Mouse (Mus musculus) cerebellum, adult 8-10 months (tissue): Measurements from ENCODE around the gene Tmem119.

Experiments
- DNase-seq: peaks from one replicate; pipeline ENCODE4 v3.0.0; 2022

Gene Tmem119

DNA sequence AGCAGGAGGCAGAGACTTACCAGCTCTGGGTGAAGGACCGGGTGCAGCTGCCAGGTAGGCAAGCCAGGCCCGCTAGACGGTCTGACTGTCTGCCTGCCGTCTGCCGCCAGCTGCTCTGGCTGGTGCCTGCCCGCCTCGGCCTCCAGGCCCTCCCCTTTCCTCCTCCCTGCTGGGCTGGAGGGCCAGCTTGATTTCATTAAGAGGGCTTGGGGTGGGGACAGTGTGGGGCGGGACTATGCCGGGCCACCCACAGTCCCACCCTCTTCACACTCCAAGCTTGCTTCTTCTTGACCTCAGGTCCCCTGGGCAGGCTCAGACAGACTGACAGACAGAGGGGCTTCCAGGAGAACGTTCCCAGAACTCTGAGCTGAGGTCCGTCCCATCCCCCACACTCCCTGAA, at the start of gene Tmem119:
Tmem119 (minus strand) TSS at position 237 of the 400 bp plus-strand sequence.
- DNase-seq, result no peak

DNA sequence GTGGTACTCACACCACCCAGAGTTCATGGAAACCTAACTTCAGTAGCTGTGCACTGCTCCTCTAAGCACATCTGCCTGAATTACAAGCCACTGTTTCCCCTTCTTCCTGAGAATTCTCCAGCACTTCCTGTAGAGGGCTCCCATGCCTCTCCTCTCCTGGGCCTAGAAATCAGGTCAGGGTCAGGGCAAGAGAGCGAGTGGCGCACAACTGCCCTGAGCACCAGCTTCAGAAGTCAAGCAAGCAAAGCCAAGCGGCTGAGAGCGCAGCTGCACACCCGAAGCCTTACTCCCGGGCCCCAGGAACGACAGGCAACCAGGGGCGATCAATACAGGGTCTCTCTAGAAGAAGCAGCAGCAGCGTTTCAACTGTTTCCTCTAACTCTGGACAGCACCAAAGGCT, 47.3 kb upstream of the Tmem119 start:
- no peak for DNase-seq

DNA sequence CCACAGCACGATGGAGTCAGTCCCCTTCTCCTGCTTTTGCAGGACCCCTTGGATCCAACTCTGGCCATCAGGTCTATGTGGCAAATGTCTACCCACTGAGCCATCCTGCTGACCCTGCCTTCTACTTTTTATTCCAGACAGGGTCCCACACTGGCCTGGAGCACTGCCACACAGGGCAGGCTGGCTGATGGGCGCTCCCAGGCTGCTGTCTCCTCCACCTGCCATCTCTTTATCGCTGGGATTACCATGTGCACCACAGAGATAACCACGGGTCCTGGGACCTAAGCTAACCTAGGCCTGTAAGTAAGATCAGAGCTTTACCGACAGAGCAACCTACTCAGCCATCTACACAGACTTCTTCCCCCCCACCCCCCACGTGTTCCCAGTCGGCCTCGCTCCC, 46.3 kb upstream of the Tmem119 start:
- no peak for DNase-seq

DNA sequence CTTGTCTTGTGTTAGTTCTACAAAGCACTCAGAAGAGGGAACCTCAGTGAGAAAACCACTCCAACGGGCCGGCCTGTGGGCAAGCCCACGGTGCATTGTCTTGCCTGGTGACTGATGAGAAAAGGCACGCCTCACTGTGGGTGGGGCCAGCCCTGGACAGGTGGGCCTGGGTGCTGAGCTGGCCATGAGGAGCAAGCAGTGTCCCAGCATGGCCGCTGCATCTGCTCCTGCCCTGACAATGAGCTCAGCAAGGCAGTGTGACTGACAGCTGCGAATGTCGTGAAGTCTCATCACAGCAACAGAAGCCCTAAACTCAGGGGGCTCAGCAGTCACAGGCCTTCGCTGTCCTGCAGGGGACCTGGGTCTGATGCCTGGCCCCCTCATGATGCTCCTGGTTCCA, 45.3 kb upstream of the Tmem119 start:
- DNase-seq, result no peak

DNA sequence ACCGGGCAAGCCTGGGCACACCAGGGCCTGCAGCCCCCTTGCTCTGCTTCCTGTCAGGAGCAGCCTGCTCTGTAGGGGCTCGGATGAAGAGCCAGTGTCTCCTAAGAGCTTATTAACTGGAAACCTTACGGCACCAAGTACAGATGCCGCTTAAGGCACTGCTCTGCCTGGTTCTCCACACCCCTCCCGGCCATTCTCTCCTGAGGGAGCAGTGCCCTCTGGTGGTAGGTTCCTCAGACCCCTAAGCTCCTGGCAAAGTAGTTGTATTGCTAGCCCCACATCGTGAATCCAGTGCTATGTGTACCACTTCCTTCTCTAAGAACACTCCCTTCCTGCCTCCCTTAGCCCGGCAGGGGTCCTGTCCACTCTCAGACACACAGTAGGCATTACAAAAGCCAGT, 44.4 kb upstream of the Tmem119 start:
- DNase-seq, result no peak

DNA sequence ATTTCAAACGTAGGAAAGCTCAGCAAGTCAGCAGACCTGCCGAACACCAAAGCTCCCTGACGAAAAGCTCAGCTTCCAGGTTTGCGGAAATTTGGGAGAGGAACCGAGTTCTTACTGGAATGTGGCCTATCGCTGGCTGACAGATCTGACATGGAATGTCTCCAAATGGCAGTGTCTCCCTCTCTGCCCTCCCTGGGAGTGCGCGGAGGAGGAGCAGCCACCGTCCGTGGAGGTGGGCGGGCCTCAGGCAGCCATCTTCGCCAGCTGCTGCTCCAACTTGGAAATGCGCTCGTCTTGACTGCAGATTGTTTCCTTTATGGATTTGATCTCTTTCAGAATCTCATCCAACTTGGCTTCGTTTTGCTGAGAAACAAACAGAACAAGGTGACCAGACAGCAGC, 43.8 kb upstream of the Tmem119 start:
- DNase-seq, result no peak

DNA sequence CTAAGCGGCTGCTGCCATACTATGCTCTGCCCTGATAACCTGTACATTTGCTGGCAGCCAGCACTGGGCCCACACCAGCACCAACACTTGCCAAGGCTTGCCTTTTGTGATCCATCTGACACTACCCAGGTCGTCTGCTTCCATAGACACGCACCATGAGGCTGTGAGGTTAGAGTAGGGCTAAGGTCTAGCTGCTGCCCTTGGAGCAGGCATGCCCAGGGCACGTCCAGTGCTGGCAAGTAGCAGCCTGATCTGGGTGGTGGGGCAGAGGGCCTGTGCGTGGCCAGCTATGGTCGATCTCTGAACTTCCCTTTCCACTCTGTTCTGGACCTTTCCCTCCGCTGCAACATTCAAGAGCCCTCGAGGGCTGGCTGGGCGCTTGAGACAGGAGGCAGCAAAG, 42.6 kb upstream of the Tmem119 start:
- no peak for DNase-seq

DNA sequence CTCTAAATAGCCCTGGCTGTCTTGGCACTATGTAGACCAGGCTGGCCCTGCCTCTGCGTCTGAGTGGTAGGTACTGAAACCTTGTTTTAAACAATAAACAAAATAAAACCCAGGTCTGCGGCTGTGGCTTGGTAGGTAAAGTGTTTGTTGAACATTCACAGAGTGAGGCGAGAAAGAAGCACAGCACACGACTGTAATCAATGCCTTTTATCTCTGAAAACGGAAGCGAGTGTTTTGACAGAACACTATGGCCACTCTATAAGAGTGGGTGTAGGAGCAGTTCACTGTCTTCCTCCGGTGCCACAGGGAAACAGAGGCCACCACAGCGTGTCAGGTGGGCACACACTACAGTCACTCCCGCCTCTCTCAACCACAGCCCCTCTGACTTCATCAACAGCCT, 41.9 kb upstream of the Tmem119 start:
- DNase-seq, result no peak

DNA sequence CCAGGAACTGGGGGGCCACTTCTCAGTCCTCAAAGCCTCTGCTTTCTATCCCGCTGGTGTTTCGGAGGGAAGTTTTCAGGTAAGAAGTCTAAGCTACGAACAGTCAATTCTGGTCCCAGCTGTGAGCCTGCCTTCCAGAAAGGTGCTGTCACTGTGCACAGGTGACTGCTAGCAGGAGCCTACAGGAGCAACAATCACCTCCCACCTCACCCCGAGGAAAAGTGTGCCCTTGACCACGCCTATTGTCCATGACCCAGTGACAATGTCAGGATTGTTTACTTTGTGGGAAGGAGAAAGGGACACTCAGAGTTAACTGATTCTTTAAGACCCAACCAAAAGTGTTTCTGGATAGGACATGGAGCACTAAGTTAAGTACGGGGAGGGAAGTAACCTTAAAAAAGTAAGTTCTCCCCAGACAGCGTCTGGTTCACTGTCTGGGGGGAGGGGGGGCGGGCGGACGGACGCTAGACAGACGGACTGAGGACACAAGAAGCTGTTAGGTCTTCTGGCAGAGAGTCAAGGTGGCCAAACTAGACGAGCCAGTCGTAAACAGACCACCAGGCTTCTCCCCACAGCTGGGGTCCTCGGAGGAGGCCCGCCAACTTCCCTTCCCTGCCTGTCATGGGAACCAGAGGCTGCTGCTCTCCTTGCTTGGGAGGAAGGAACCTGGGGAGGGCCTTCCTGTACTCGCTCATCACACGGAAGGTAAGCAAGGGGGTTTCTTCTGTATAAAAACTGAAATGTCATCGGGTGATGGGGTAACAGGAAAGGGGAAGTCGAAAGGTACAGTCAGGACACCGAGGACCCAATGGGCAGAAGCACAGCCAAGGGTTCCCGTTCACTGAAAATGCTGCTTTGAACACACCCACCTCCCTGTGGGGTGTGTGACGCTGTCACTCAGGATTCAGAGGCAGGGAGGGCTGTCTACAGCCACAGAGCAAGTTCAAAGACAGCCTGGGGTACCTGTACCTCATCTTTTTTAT, 41.2 kb upstream of the Tmem119 start:
- no peak for DNase-seq

DNA sequence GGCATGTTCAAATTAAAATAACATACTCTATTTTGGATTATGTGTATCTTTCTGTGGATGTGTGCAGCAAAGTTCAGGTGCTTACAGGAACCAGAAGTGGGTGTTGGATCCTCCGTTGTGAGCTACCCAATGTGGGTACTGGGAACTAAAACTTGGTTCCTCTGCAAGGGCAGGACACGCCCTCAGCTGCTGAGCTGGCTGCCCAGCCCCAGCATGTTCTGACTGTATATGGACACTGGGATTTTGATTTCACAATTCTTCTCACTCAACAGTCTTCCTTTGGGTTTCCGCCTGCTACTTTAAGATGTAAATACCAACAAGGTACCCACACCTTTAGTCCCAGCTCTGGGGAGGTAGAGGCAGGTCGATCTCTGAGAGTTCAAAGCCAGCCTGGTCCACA, 40.1 kb upstream of the Tmem119 start:
- DNase-seq, result no peak

DNA sequence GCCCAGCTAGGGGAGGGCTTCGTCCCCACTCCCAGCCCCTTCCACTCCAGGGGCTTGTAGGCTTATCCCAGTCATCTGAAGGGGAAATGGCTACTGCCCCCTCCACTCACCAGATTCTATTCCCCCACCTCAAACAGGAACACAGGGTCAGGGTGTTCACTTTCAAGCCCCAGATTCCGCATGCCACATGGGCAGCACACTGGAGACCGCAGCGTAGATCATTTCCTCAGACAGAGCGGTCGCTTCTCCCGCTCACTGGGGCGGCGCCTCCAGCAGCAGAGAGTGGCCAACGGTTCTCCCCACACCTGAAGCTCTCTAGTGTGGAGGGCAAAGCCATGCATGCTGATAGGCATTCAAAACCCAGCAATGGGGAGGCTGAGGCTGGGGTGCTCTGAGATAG, 36.6 kb upstream of the Tmem119 start:
- no peak for DNase-seq

DNA sequence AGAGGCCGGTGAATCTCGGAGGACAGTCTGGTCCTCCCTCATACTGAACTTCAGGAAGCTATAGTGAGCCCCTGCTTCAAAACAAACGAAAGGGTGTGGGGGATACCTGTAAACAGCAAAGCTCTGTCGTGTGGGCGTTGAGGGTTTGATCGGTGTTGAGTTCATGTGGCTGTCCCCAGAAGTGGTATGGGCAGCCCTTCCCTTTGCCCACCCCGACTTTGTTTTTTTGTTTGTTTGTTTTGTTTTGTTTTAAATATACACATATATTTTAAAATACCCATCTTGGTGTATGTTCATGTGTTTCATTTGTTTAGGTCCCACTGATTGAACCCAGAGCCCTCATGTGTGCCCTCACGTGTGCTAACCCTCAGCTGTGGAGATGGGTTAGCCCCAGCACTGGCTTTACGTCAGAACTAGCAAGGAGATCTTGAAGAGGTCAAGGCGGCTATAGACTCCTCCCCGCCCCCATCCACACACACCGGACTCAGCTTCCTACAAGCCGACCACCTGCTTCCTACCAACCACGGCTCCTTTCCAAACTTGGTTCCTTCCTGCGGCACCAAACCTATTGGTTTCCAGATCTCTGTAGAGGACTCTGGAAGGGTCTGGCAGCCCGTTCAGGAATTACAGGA, 33.1 kb upstream of the Tmem119 start:
- no peak for DNase-seq

DNA sequence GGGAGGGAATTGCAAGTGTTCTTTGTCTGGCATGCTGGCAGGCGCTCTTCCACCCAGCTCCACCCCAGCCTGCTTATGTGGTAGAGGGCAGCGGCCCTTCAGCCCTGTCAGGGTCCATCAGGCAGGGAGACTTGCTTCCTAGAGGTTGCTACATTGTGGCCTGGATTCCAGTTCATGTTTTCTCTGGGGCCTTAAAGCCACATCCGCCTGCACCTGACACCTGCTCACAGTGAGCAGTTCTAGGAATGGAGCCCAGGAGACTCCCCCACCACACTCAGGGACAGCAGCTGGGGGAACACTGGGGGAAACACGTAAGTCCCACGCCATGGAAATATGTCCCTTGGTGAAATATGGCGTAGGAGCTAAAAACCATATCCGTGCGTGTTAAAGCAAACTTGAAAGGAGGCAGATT, 32.2 kb upstream of the Tmem119 start, which contains the start of gene Selplg:
Selplg (minus strand) TSS at position 155 of the 412 bp plus-strand sequence.
- DNase-seq, result no peak

DNA sequence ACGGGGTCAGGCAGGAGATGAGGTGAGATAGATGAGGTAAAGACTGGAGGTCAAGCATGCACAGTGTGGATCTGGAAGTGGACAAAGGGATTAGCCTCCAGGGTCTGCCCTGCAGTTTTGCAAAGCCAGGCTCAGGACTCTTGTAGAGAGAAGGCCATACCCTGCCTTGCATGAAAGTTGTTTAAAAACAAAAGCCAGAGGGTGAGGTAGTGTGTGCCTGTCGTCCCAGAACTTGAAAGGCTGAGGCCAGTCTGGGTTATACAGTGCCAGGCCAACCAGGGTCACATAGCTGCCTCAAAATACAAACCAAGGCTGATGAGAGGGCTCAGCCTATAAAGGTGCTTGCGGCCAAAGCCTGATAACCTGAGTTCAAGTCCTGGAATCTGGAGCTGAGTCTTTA, 31.4 kb upstream of the Tmem119 start:
- no peak for DNase-seq

DNA sequence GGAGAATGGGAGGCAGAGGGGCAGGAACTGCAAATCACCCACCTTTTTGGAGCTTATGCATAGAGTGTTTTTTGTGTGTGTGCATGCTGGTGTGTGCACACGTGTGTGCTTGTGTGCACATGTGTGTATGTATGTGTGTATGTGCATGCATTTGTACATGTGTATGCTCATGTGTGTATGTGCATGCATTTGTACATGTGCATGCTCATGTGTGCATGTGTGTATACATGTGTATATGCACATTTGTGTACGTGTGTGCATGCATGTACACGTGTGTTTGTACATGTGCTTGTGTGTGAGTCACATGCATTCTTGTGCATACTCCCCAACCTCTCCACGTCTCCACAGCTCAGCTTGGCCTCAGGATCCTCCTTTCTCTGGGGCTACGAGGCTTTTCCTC, 30.5 kb upstream of the Tmem119 start:
- no peak for DNase-seq

DNA sequence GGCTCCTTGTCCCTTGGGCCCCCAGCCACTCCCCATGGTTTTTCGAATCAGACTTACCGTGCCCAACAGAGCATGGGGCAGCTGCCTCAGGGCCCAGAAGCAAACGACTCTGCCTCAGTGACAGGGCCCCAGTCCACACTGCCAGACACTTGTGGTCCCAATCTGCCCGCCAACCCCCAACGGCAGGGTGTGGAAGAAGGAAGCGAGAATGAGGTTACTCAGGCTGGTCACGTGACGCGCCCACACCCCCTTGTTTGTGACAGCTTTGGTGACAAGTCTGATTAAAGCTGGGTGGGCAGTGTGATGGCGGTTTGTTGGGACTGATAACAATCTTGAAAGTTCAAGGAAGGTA, 30.0 kb upstream of the Tmem119 start:
- no peak for DNase-seq

DNA sequence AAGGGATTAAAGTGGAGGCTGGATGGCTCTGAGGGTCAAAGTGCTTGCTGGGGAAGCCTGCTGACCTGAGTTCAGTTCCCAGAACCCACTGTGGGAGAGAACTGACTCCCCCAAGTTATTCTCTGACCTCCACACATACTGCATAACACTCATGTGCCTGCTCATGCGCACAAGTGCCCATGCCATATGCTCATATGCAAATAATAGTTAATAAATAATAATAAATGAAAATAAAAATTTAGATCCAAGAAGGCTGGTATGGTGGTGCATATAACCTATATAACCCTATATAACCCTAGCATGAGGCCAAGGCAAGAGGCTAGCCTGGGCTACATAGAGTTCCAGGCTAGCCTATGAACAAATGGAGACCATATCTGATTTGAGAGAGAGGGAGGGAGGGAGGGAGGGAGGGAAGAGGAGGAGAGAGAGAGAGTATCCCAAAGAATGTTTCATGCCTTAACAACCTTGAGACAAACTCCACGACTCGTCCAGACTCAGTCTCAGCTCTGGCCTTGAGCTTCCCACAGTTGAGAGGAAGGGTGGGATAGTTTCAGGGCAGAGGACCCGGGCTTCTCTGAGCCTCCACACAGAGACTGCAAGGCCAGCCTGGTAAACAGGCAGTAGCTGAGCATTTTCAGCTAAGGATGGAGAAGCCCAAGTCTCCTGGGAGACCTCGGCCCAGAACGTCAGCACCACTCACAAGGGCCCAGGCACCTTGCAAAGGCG, 29.4 kb upstream of the Tmem119 start:
- no peak for DNase-seq

DNA sequence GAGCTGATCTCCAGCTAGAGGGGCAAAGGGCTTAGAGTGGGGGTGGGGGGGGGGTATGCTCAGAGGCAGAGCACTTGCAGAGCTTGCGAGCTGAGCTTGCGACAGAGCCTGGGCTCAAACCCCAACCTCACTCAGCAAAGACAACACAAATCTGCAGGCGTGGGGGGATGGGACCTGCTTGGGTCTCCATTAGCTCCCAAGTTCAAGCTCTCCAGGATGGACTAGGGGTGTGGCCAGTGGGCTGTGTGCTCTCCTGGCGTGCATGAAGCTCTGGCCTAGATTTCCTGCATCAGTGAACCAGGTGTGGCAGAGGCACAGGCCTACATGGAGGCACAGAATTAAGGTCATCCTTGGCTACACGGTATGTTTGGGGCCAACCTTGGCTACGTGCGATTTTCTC, 28.2 kb upstream of the Tmem119 start:
- DNase-seq, result no peak

DNA sequence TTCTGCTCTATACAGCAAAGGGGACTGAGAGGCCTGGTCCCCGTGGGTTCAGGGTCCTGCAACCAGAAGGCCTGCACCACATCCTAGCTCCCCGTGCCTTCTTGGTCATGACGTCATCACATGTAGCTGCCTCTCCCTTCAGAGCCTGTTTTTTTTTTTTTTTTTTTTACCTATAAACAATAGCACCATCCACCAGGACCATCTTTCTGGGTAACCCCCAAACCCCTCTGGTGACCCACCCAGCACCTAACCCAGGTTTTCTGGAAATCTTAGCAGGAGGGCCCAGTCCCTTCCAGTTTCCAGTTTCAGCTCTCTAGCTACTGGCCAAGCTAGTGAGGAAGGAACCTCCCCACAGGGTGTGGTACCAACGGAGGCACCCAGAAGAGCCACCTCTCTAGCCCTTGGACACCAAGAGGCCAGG, 27.7 kb upstream of the Tmem119 start:
- no peak for DNase-seq

DNA sequence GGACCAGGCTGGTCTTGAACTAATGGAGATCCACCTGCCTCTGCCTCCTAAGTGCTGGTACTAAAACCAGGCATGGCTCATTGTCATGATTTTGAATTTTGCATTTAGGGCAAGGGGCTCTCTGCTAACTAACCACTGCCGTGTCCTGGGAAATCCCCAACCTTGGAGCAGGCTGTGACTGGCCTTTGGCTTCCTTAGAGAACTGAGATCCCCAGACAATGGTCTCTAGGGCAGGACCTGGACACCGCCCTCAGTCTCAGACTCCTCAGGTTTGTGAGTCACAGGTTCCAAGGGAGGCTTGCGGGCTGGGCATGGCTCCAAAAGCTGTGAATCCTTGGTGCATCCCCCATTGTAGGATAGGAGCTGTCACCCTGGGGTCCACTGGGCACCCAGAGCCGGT, 26.3 kb upstream of the Tmem119 start:
- DNase-seq, result no peak

DNA sequence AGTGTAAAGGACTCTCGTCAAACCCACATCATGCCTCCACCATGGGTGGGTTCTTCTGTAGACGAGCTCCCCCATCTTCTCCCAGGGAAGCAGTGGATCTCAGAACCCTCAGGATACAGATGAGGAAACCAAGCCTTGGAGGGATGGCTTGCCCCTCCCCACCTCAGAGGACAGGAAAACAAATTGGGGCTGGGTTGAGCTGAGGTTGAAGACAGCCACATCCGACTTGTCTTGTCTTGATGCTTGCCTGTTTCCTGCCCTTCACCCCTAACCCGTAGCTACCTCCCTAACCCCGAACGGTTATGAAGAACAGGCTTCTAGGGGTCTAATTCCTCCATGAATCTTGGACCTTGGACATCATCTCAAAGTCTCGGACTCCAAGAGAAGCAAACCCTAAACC, 25.2 kb upstream of the Tmem119 start:
- DNase-seq, result no peak

DNA sequence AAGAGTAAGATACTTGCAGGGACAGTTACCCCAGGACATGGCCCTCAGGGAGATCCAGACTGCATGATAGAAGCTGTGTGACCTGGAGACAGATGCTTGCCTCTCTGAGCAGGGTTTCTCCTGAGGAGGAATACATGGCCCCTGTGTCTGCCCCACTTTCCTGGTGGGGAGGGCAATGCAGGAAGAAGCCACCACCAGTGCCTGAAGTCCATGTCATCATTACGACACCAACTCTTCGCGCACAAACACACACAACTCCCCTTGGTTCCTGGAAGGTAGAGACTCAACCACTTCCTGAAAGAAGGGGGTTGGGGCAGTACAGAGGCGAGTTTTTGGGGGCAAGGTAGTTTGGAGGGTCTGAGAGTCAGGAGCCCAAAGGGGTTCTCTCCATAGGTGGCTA, 23.9 kb upstream of the Tmem119 start:
- DNase-seq, result no peak

DNA sequence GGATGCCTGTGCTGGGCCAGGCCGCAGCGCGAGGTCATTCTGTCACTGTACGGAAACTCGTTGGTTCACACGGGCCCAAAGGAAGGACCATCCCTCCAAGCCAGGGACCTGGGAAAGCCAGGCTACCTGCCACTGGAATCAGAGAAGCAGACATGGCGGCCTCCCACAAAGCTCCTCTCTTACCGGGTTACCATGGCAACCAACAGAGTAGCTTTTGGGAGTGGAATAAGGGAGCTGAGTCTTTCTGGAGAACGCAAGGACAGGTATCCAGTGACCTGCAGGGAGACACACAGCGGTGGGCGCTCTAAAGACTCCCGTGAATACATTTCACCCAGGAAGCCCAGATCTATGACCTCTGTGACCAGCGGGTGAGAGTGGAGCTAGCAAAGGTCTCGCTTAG, 18.3 kb upstream of the Tmem119 start:
- no peak for DNase-seq

DNA sequence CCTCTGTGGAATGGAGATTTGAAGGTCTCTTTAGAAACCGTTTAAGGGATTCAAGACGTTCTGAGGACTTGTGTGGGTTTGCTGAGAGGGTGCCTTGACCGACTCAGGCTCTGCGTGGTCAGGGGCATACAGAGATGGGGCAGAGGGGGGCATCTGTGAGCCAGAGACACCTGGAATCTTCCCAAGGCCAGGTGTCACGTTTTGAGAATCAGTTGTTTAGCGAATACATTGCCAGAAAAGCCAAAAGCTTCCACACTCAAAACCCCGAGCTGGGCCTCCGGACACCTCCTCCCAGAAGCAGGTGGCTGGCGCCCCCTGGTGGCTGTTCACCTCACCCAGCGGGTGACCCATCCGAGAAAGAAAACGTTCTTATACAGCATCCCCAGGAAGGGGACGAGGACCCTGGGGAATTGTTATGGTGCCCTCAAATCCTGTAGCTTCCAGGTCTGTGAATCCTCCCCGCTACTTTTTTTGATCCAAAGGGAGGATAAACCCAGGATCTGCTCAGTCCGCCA, 15.4 kb upstream of the Tmem119 start:
- DNase-seq, result peak; percentile 70
